15 mouse cellular contexts compared by ENCODE assay signal in the genomic region with DNA sequence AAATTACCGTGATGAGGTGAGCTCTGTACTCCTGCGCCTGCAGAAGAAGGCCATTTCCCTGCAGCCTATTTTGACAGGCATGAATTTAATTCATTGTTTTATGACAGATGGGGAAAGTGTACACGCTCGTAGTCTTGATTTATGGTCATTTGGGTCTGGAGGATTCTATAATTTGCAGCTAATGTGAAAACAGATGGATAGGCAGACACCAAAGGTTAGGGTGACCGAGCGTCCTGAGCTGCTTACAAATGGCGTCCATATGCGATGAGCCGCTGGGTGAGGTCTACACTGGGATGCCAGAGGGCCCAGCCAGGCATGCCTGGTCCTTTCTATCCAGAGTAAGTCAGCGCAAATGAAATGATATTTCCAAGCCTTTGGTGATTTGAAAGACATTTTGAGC.
"Had no signal": no experiment of that assay in that cellular context is flagged by ENCODE, and none has a peak within 500 bp of the region (broad histone marks: within the 10 kb centered on the region; RNA-seq: fewer than 3 reads in every experiment).

No protein-coding gene starts in this region.

- H3K27ac ChIP-seq: intestine, embryonic 15.5 days; layer of hippocampus, adult 2 months; limb, embryonic 15.5 days; liver, embryonic 12.5 days; midbrain, embryonic 12.5 days had no signal

- H3K9me3 ChIP-seq: intestine, embryonic 15.5 days; limb, embryonic 15.5 days; liver, embryonic 12.5 days; midbrain, embryonic 12.5 days had no signal

- ATAC-seq: intestine, embryonic 15.5 days; liver, embryonic 12.5 days had no signal

- H3K4me1 ChIP-seq: intestine, embryonic 15.5 days; limb, embryonic 15.5 days; liver, embryonic 12.5 days; megakaryocyte, embryonic 14.5 days; midbrain, embryonic 12.5 days had no signal

- DNase-seq: kidney, adult 18-20 months; kidney, postnatal 10 days; kidney, postnatal 4 days; left cerebral cortex, postnatal 4 days; lung, embryonic 14.5 days; lung, postnatal 10 days; lung, postnatal 4 days; right cerebral cortex, postnatal 25 days; thymus, postnatal 36 days had no signal

- H3K4me3 ChIP-seq: intestine, embryonic 15.5 days; layer of hippocampus, adult 2 months; limb, embryonic 15.5 days; liver, embryonic 12.5 days; megakaryocyte, embryonic 14.5 days; midbrain, embryonic 12.5 days had no signal

- H3K27me3 ChIP-seq: intestine, embryonic 15.5 days; liver, embryonic 12.5 days; megakaryocyte, embryonic 14.5 days had no signal

- H3K9ac ChIP-seq: intestine, embryonic 15.5 days; limb, embryonic 15.5 days; liver, embryonic 12.5 days; lung, embryonic 14.5 days; midbrain, embryonic 12.5 days had no signal

- H3K36me3 ChIP-seq: intestine, embryonic 15.5 days; limb, embryonic 15.5 days; liver, embryonic 12.5 days; midbrain, embryonic 12.5 days had no signal

- H3K4me2 ChIP-seq: intestine, embryonic 15.5 days; limb, embryonic 15.5 days; liver, embryonic 12.5 days; lung, embryonic 14.5 days; midbrain, embryonic 12.5 days had no signal
